ENCODE assay signal across 16 mouse cellular contexts in the genomic region with DNA sequence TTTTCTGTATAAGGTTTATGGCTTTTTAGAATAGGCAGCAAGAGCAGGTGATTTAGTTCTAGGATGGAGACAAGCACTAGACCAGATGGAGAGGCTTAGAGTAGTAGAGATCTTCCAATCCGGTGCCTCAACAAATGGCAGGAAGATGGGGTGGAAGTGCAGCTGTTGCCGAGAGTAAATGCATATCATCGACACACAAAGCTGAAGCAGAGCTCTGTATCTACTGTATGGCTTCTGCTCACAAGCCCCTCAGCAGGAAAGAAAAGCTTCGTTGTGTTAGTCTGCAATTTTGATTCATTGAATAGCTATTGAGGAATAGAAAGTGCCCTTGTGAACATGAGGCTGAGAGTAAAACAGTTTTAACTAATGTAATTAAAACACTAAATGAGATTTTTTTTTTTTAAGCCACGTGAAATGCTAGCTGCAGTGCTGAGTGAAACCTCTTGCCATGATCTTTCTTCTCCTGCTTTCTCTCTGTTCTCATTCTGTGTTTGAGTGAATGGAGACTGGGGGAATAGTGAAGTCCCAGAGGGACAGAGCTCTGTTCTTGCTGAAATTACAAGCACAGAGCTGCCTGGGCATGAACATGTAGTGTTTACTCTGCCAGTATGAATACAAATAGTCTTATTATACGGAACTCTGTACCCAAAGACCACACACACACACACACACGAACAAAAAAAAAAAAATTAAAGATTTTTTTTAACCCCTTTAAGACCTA.
DNase-seq lines count a peak whose midpoint lies in the region; ATAC-seq and TF ChIP-seq lines count a peak whose summit lies in the region.
"Had no signal": no experiment of that assay in that cellular context is flagged by ENCODE, and none has a peak within 500 bp of the region (broad histone marks: within the 10 kb centered on the region; RNA-seq: fewer than 3 reads in every experiment).

No protein-coding gene starts in this region.

- H3K27ac ChIP-seq in left cerebral cortex, adult 2 months, result peak overlapping the region; percentile 13; the same call in 1 of the 2 replicates
- H3K27ac ChIP-seq in embryonic facial prominence, embryonic 12.5 days, result 0 out of 2 replicates have a peak overlapping the region, but pooled peaks have one; percentile 36
- peak overlapping the region; percentile 31; the same call in 1 of the 2 replicates for H3K27ac ChIP-seq in forebrain, embryonic 16.5 days (ENCODE audit: low read length)
- peak overlapping the region; percentile 4 for H3K27ac ChIP-seq in midbrain, embryonic 16.5 days (ENCODE audit: low read length)
- H3K27ac ChIP-seq: limb, embryonic 15.5 days had no signal

- intact Hi-C loops in left cerebral cortex, adult 2 months (cut with DNase I), result no loop called here
- intact Hi-C loops in left cerebral cortex, postnatal 4 days (cut with DNase I), result no loop called here

- H3K9me3 ChIP-seq in embryonic facial prominence, embryonic 12.5 days, result no peaks in the 10 kb centered on the region
- no peaks in the 10 kb centered on the region for H3K9me3 ChIP-seq in forebrain, embryonic 16.5 days (ENCODE audit: control insufficient read depth, low read length)
- H3K9me3 ChIP-seq in midbrain, embryonic 16.5 days (replicated peaks; ENCODE audit: control insufficient read depth, low read length, poor library complexity, severe bottlenecking), result no peaks in the 10 kb centered on the region
- H3K9me3 ChIP-seq: limb, embryonic 15.5 days had no signal

- no peak overlapping the region for H3K4me2 ChIP-seq in embryonic facial prominence, embryonic 12.5 days (replicated peaks)
- H3K4me2 ChIP-seq in forebrain, embryonic 16.5 days (ENCODE audit: low read length), result no peak overlapping the region
- H3K4me2 ChIP-seq in midbrain, embryonic 16.5 days (ENCODE audit: low read length), result no peak overlapping the region
- H3K4me2 ChIP-seq: limb, embryonic 15.5 days had no signal

- 62% methylated on average over 7 of the region's 7 CpGs for WGBS in embryonic facial prominence, embryonic 12.5 days
- 16% methylated on average over 7 of the region's 7 CpGs for WGBS in forebrain, embryonic 16.5 days
- 33% methylated on average over 7 of the region's 7 CpGs for WGBS in midbrain, embryonic 16.5 days

- no peak overlapping the region for H3K4me3 ChIP-seq in left cerebral cortex, adult 2 months
- H3K4me3 ChIP-seq in embryonic facial prominence, embryonic 12.5 days, result no peak overlapping the region
- no peak overlapping the region for H3K4me3 ChIP-seq in forebrain, embryonic 16.5 days (replicated peaks; ENCODE audit: low read length)
- no peak overlapping the region for H3K4me3 ChIP-seq in midbrain, embryonic 16.5 days (ENCODE audit: low read depth, low read length)
- H3K4me3 ChIP-seq: erythroblast, embryonic 14.5 days; limb, embryonic 15.5 days had no signal

- no peak for DNase-seq in left cerebral cortex, adult 2 months (ENCODE audit: extremely low spot score in 1 of 2, low spot score in 2 of 2)
- DNase-seq in left cerebral cortex, postnatal 4 days, result no peak
- DNase-seq in gastrocnemius, adult 8-10 months (ENCODE audit: low spot score in 2 of 2), result no peak
- no peak for DNase-seq in thymus, postnatal 25 days
- DNase-seq: cerebellum, postnatal 25 days; gastrocnemius, postnatal 14 days; kidney, postnatal 25 days had no signal

- H3K36me3 ChIP-seq in embryonic facial prominence, embryonic 12.5 days, result peaks cover 17% of the 10 kb centered on the region
- H3K36me3 ChIP-seq in forebrain, embryonic 16.5 days (ENCODE audit: control insufficient read depth, insufficient read depth), result no peaks in the 10 kb centered on the region
- H3K36me3 ChIP-seq in midbrain, embryonic 16.5 days (ENCODE audit: control insufficient read depth, insufficient read depth, low read length), result no peaks in the 10 kb centered on the region

- H3K27me3 ChIP-seq in embryonic facial prominence, embryonic 12.5 days, result no peaks in the 10 kb centered on the region
- H3K27me3 ChIP-seq in forebrain, embryonic 16.5 days (replicated peaks; ENCODE audit: control insufficient read depth, insufficient read depth, low read length), result no peaks in the 10 kb centered on the region
- H3K27me3 ChIP-seq in midbrain, embryonic 16.5 days (ENCODE audit: control insufficient read depth, insufficient read depth, low read depth, low read length), result no peaks in the 10 kb centered on the region
- H3K27me3 ChIP-seq: CH12.LX; limb, embryonic 15.5 days; Patski had no signal

- ATAC-seq in embryonic facial prominence, embryonic 12.5 days (ENCODE audit: insufficient number of reproducible peaks, insufficient read depth, low FRiP score, low TSS enrichment), result no peak
- peak; percentile 59 for ATAC-seq in forebrain, embryonic 16.5 days
- no peak for ATAC-seq in midbrain, embryonic 16.5 days
- ATAC-seq: inflammation-experienced regulatory T-cells, adult 6 months; lung, postnatal 0 days; Patski had no signal

- no peak for TF ChIP-seq CTCF in left cerebral cortex, adult 2 months (IDR thresholded peaks at IDR 0.05)

- H3K4me1 ChIP-seq in embryonic facial prominence, embryonic 12.5 days, result no peaks in the 10 kb centered on the region
- H3K4me1 ChIP-seq in forebrain, embryonic 16.5 days (replicated peaks; ENCODE audit: control insufficient read depth, insufficient read depth, low read length), result peaks cover 10% of the 10 kb centered on the region
- peaks cover 10% of the 10 kb centered on the region; the same call in 1 of the 2 replicates for H3K4me1 ChIP-seq in midbrain, embryonic 16.5 days (ENCODE audit: control insufficient read depth, insufficient read depth, low read length)
- H3K4me1 ChIP-seq: limb, embryonic 15.5 days had no signal

- H3K9ac ChIP-seq in embryonic facial prominence, embryonic 12.5 days, result no peak overlapping the region
- no peak overlapping the region for H3K9ac ChIP-seq in forebrain, embryonic 16.5 days (replicated peaks; ENCODE audit: low read depth, low read length)
- H3K9ac ChIP-seq in midbrain, embryonic 16.5 days (ENCODE audit: low read depth, low read length), result no peak overlapping the region
- H3K9ac ChIP-seq: limb, embryonic 15.5 days had no signal
